In the genomic region with DNA sequence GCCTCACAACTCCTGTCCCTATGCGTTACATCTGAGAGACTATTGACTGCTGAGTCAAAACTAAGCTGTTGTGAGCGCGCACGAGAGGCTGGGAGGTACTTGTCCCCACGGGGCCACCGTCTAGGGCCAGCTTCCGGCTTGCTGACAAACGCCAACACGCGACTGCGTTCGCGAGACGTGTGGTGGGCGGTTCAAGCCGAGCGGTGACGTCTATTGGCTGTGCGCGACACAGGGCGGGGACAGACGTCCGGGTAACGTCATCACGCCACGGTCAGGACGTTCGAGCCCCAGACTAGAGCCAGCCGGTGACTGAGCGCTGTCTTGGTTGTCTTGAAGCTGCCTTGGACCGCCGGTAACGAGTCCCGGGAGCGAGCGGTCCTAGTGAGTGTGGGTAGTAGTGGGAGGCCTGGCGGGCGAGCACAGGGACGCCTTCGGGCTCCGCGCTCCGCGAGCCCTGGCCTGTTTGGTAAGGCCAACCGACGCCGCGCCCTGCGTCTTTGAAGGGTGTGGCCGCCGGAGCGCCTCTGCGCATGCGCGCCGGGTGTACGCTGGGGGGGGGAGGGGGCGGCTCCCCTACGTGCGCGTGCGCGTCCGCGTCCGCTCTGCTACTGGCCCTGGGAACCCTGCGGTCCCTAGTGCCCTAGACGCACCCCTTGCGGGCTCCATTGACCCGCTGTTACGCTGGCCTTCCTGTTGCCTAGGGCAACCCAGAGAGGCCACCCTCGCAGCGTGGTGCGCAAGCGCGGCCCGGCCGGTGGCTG, we compare ENCODE assay signal across 8 mouse cellular contexts. TPM values are rescaled to one million over a fixed set of nuclear protein-coding genes. Genes with fewer than 3 reads are reported as not detected.
DNase-seq lines count a peak whose midpoint lies in the region; ATAC-seq lines count a peak whose summit lies in the region.

A gene (plus strand): TSS at position 269 of the 761 bp plus-strand sequence.

- peak; percentile 96 to 97 for DNase-seq in adrenal gland, adult 18-20 months (ENCODE audit: low spot score in 2 of 2)
- DNase-seq in embryo, embryonic 11 days, result peak; percentile 99
- peak; percentile 99 for DNase-seq in gastrocnemius, postnatal 25 days
- peak; percentile 99 for DNase-seq in intestine, embryonic 14.5 days (ENCODE audit: low spot score)
- DNase-seq in left cerebral cortex, postnatal 14 days (ENCODE audit: low spot score in 2 of 2), result peak; percentile 99 to 100
- DNase-seq in mesoderm, embryonic 11.5 days (ENCODE audit: low read depth, low spot score), result peak; percentile 98
- DNase-seq in right cerebral cortex, postnatal 36 days (ENCODE audit: low spot score in 2 of 2), result peak; percentile 99
- DNase-seq in yolk sac, embryonic 10.5 days (ENCODE audit: low spot score), result peak; percentile 98

- H3K27me3 ChIP-seq in intestine, embryonic 14.5 days (replicated peaks; ENCODE audit: control insufficient read depth, insufficient read depth, low read length), result no peaks in the 10 kb centered on the region

- peak; percentile 99 for ATAC-seq in intestine, embryonic 14.5 days (replicated peaks; ENCODE audit: low FRiP score, low TSS enrichment, low read depth)

- H3K4me2 ChIP-seq in intestine, embryonic 14.5 days (ENCODE audit: low read length), result peak within 1 kb of the TSS; percentile 91

- no peaks in the 10 kb centered on the region for H3K9me3 ChIP-seq in intestine, embryonic 14.5 days (ENCODE audit: control insufficient read depth, low read length)

- H3K27ac ChIP-seq in intestine, embryonic 14.5 days (ENCODE audit: low read depth), result peak within 1 kb of the TSS; percentile 93

- WGBS in intestine, embryonic 14.5 days, result under 1% methylated on average over 73 of the region's 78 CpGs

- peaks cover 38% of the 10 kb centered on the region for H3K36me3 ChIP-seq in intestine, embryonic 14.5 days (ENCODE audit: control insufficient read depth, insufficient read depth, low read length)

- peak within 1 kb of the TSS; percentile 89 for H3K4me3 ChIP-seq in intestine, embryonic 14.5 days (ENCODE audit: low read depth, low read length)

- H3K9ac ChIP-seq in intestine, embryonic 14.5 days (ENCODE audit: low read length), result peak within 1 kb of the TSS; percentile 79

- peaks cover 12% of the 10 kb centered on the region for H3K4me1 ChIP-seq in intestine, embryonic 14.5 days (replicated peaks; ENCODE audit: control insufficient read depth, insufficient read depth, low read length)

- intact Hi-C loops in left cerebral cortex, postnatal 14 days (cut with DNase I), result no loop called here

RNA-seq across cellular contexts. Expression of the gene that starts here (rescaled TPM):
- total RNA-seq in adrenal gland, adult 18-20 months (2021), result 100 to 1,000 TPM in 1 of 2 experiments, 10 to 100 TPM in 1; 86.8 to 106 TPM
- total RNA-seq in gastrocnemius, postnatal 25 days (2021), result 10 to 100 TPM; 32.2 to 34.8 TPM
- polyA plus RNA-seq in intestine, embryonic 14.5 days (2014; fragmentation: Nextera tagmentation; extraction: Ambion mirVana), result 48.2 and 51.4 TPM in 2 replicates
- total RNA-seq in left cerebral cortex, postnatal 14 days (2021), result 100 to 1,000 TPM; 152 TPM

Comparison
In these comparisons a context has a peak if more than half of its experiments do, and no peak if none do; other contexts are left out.
1. Peak in every context shown above with its lines: DNase-seq, ATAC-seq, H3K4me3 ChIP-seq and H3K27ac ChIP-seq.